Mouse (Mus musculus): ENCODE results near the gene Git2.

Git2 gene

GRCm38 (mm10) chr5:114796299-114797012 lies 21.1 kb upstream of the Git2 start:
- DNase-seq = no peak

- no peak for DNase-seq
These were observed 20.3 kb upstream of the Git2 start for GRCm38 (mm10) chr5:114795653-114796052.

- DNase-seq = no peak
These were observed 19.9 kb upstream of the Git2 start for GRCm38 (mm10) chr5:114795231-114795630.

- DNase-seq = no peak
These were observed 19.3 kb upstream of the Git2 start for GRCm38 (mm10) chr5:114794609-114795008.

- DNase-seq = no peak
These were observed 18.0 kb upstream of the Git2 start for GRCm38 (mm10) chr5:114793317-114793716.

- DNase-seq = no peak
These were observed 9.9 kb upstream of the Git2 start for GRCm38 (mm10) chr5:114785196-114785595.

GRCm38 (mm10) chr5:114784622-114785165 lies 9.4 kb upstream of the Git2 start:
- no peak for DNase-seq

GRCm38 (mm10) chr5:114783405-114784163 lies 8.3 kb upstream of the Git2 start:
- DNase-seq = peak; percentile 52 to 62

- peak in 1 of 2 experiments; percentile 25 for DNase-seq
These were observed 7.7 kb upstream of the Git2 start for GRCm38 (mm10) chr5:114782991-114783390.

- no peak for DNase-seq
These were observed 5.6 kb upstream of the Git2 start for GRCm38 (mm10) chr5:114780912-114781311.

- peak; percentile 34 to 43 for DNase-seq
These were observed 4.7 kb upstream of the Git2 start for GRCm38 (mm10) chr5:114779956-114780489.

- no peak for DNase-seq
These were observed 857 bp upstream of the Git2 start for GRCm38 (mm10) chr5:114776174-114776573.

GRCm38 (mm10) chr5:114774403-114775051 lies 790 bp downstream of the Git2 start, which contains the start of gene Ankrd13a:
TSS of gene Ankrd13a (plus strand) at chr5:114774677.
- peak; percentile 84 to 89 for DNase-seq

GRCm38 (mm10) chr5:114773780-114774179 lies 1.5 kb downstream of the Git2 start:
- peak; percentile 51 to 54 for DNase-seq

- peak; percentile 97 to 99 for DNase-seq
These were observed 2.1 kb downstream of the Git2 start for GRCm38 (mm10) chr5:114773211-114773710.

GRCm38 (mm10) chr5:114772456-114773203 lies 2.7 kb downstream of the Git2 start:
- peak; percentile 83 to 89 for DNase-seq

- DNase-seq = no peak
These were observed 3.5 kb downstream of the Git2 start for GRCm38 (mm10) chr5:114771796-114772195.

- peak; percentile 45 to 63 for DNase-seq
These were observed 5.5 kb downstream of the Git2 start for GRCm38 (mm10) chr5:114769786-114770185.

- no peak for DNase-seq
These were observed 8.1 kb downstream of the Git2 start for GRCm38 (mm10) chr5:114767185-114767584.

- DNase-seq = no peak
These were observed 8.6 kb downstream of the Git2 start for GRCm38 (mm10) chr5:114766686-114767085.

- DNase-seq = no peak
These were observed 10.2 kb downstream of the Git2 start for GRCm38 (mm10) chr5:114764812-114765735.
